Mouse (Mus musculus): ENCODE data around the gene Gm49027.

GRCm38 (mm10) chr5:123533801-123534200 lies 8.5 kb upstream of the Gm49027 start:
- TF ChIP-seq POLR2A (IDR thresholded peaks at IDR 0.05; ENCODE audit: control insufficient read depth, low read depth, low read length) (no peak), CTCF (IDR thresholded peaks at IDR 0.05; ENCODE audit: control insufficient read depth, insufficient read depth, insufficient replicate concordance, low read depth, low read length) (no peak)
